Mouse (Mus musculus) kidney, adult 8-10 months (tissue): ENCODE data around the gene Tgm4.

Experiments
- DNase-seq, 2 experiments: peaks; one replicate each; pipeline ENCODE4 v3.0.0; 2022

Tgm4 gene

DNA sequence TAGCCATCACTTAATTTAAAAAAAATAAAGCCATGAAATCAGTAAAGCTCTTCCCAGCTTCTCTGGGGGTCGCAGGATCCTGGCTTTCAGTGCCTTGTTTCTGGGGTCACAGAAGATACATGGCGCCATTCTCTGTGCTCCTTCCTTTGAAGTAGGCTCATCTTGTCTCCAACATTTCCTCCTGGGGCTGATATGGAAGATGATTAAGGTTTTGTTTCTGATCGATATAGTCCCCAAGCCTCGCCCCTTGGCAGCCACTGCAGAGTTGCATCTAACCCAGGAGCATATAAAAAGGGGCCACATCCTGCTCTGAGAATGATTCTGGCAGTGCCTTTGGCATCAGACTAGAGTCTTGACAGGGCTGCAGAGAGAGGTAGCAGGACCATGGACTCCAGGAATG lies at the start of gene Tgm4:
Gene Tgm4, plus strand, starts transcription at position 301 of the 400 bp plus-strand sequence.
- DNase-seq, result no peak

DNA sequence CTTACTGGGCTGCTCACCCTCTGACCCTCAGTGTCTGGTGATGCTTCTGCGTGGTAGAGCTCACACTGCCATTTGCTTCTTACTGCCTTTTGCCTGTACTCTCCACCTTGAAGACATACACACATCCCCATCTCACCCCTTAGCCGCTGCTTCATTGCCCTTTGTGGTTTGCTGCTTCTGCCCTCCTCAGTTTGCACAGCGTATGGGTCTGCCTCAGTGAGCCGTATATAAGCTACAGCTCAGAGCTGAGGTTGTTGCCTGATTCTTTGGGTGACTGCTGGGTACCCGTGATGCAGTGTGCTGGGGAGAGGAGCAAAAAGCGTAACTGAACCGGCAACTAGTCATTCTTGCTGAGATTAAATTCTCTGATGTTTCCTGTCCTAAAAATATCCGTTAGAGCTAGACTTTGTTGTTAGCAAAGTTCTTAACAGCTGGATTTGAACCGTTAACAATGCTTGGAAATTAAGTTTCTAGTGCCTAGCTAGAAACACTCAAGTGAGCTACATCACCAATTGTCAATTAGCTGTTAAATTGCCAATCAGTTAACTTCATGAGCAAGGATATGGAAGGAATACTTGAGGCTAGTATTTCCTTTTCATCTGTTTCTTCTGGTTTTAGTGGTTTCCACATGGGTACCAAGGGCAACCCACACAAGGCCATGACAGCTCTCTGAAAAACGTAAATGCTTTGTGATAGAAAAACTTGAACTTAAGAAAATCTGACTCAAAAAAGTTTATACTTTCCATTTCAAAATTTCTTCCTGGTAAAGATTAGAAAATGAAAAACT lies 35.9 kb upstream of the Tgm4 start:
- DNase-seq, result no peak

DNA sequence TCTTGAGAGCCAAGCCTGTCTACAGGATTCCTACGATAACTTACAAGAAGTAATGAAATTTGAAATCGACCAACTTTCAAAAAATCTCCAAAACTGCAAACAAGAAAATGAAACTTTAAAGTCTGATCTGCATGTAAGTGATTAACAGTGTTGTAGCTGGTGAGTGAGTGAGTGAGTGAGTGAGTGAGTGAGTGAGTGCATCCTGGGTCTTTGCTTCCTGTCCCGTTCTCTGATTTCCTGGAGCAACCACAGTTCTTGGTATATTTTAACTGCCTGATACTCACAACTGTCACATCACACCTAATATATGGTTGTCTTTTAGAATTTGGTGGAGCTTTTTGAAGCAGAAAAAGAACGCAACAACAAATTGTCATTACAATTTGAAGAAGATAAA lies 35.3 kb upstream of the Tgm4 start:
- no peak for DNase-seq

DNA sequence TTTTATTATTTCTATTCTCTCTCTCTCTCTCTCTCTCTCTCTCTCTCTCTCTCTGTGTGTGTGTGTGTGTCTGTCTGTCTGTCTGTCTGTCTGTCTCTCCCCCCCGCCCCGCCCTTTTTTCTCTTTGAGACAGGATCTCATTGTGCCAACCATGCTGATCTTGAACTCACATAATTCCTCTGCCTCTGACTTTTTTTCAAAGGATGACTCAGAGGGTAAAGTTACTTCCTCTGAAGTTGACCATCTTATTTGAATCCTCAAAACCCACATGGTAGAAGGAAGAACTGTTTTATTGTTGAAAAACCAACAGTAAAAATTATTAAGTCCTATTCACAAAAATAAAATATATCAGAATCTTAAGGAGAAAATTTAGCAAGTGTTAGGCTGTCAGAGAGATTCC lies 29.8 kb upstream of the Tgm4 start:
- no peak for DNase-seq

DNA sequence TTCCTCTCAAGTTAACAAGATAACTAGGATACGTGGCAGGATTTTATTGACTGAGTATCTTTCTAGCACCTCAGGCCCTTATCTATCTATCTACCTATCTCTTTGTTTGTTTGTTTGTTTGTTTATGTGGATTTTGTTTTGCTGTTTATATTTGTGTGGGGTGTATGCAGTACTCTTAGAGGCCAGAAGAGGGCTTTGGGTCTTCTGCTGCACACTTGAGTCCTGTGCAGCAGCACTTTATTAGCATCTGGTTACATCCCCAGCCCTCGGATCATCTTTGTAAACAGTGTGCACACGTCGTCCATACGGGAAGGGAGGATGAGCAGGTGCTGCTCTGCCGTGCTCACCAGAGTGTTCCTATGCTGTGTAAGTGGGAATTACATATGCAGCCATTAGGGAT lies 28.5 kb upstream of the Tgm4 start:
- no peak for DNase-seq

DNA sequence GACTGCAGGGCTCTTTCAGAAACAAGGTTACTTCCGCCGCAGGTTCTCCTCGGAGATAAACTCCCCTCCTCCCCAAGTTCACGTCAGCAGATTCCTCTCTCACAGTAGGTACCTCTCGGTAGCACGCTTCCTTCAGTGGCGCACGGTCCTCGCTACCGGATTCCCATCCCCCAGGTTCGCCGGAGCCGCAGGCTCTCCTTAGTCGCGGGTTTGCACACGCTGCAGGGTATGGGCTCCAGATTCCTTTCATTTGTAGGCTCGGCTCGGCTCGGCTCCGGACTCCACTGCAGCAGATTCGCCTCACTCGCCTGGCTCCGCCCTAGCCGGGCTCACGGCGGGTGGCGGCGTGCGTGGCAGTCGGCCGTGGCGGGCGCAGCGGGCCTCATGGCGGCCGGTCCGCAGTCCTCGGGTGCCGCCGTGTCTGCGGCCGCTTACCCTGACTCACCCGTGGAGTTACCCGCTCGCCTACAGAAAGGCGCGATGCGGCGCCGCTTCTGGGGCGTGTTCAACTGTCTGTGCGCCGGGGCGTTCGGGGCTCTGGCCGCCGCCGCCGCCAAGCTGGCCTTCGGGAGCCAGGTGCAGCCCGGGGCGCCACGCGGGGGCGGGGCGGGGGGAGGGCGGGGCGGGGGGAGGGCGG lies 13.4 kb upstream of the Tgm4 start, which contains the start of gene Tmem42:
Gene Tmem42, plus strand, starts transcription at position 332 of the 637 bp plus-strand sequence.
- DNase-seq, result peak; percentile 85 to 87

DNA sequence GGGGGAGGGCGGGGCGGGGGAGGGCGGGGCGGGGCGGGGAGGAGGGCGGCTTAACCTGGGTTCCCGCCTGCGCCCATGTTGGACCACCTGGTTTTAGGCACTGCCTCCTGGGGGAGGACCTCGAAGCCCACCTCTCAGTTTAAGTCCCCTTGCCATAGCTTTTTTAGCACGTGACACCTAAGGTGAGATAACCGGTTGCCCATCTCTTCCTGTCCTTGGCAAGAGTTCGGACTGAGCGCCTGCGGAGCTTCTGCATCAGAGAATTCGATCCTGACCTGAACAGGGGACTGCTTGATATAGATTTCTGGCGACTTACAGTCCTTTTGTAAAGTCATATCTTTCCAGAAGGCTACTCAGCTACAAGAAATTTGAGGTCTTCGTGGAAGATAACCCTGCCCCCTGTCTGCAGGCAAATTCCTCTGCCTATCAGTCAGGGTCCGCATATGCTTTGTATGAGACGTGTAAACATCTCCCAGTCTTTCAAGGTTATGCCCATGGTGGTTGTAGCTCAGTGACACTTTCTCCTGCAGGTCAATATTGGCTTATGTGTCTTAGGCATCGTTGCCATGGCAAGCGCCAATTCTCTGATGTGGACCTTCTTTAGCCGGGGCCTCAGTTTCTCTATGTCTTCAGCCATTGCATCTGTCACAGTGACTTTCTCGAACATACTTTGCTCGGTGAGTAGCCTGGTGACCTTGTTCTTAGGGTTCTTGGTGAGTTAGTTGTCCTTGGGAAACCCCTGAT lies 12.7 kb upstream of the Tgm4 start:
- DNase-seq, result peak in 1 of 2 experiments; percentile 36

DNA sequence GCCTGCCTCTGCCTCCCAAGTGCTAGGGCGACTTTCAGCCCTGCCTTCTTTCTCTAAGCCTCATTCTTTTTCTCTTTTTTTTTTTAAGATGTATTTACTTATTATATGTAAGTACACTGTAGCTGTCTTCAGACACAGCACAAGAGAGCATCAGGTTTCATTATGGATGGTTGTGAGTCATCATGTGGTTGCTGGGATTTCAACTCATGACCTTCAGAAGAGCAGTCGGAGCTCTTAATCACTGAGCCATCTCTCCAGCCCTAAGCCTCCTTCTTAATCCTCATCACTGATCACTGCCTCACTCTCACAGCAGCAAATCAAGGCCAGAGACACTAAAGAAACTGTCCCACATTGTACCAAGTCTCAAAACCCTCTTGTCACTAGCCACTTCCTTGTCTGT lies 10.3 kb upstream of the Tgm4 start:
- DNase-seq, result no peak

DNA sequence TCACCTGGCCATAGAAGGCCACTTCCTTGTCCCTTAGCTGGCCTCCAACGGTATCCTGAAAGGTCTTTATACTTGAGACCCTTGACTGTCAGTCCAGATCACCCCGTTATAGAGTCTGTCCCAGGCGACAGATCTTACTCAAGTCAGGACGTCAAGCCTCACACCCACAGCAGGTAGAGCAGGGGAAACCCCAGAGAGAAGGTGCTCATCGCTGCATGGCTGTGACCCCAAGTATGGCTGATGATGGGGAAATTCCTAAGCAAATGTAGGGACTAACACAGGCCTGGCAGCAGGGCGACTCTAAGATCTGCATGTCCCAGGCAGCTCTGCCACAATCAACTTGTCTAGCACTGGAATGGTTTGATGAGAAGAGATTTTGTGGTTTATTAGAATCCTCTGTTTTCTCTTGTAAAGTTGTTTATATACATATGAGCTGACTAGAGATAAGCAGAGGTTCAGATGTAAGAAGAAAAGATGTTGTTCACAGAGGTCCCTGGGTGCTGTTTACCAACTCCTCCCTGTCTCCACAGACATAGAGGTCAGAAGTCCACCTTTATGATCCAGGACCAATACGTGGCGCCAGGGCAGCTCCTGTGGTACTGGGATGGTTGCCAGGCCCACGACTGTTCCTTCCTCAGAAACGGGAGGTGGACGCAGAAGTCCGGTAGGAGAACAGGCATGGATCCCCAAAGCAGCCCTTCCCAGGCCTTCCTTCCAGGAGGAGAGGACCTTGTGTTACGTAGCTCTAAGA lies 2.9 kb upstream of the Tgm4 start:
- no peak for DNase-seq

DNA sequence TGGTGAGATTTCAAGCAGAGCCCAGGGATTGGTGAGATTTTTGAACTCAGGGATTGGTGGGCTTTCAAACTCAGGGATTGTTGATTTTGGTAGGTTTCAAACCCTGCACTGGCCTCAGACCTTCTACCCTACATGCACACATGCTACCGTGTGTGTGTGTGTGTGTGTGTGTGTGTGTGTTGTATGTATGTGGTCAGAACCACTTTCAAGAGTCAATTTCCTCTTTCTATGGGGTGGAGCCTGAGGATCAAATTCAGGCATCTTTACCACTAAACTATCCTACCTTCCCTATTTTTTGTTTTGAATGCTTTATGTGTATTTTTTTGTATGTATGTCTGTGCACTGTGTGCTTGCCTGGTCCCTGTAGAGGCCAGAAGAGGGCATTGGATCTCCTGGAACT lies 13.1 kb downstream of the Tgm4 start:
- DNase-seq, result no peak

DNA sequence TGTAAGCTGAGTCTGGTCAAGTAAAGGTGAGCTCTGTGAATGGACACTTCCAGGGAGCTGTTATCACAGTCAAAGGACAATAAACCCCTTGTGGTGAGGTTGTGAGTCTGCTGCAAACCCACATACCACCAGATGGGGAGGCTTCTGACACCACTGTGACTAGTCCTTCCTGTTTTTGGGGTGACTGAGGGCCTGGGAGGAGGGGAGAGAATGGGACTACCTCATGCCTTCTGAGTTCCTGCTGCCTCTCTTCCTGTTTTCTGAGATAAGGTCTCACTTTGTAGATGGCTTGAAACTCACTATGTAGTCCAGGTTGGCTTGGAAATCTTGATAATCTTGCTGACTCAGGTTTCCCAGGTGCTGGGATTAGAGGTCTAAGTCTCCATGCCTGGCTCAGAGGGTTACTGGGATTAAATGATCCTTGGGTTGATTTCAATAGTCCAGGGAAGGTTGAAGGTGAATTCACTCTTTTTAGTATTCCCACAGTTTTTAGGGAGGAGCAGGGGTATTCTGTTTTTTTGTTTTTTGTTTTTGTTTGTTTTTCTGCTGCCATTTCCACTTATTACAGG lies 24.3 kb downstream of the Tgm4 start:
- no peak for DNase-seq

DNA sequence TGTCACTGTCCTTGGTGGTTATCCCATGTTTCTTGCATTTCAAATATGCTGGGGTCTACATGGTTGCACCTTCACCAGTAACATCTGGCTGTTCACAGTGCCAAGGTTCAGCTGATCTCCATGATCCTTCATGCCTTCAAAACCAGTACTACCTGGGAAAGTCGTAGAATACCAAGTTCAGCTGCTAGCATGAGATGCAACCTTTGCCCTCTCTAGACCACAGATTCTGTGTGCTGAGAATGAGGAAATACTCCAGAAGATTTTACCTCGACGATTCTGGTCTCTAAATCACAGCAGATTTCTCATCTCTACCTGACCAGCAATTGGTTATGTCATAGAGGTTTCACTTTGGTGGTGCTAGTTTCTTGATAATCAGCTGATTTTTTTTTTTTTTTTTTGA lies 25.6 kb downstream of the Tgm4 start:
- DNase-seq, result no peak

DNA sequence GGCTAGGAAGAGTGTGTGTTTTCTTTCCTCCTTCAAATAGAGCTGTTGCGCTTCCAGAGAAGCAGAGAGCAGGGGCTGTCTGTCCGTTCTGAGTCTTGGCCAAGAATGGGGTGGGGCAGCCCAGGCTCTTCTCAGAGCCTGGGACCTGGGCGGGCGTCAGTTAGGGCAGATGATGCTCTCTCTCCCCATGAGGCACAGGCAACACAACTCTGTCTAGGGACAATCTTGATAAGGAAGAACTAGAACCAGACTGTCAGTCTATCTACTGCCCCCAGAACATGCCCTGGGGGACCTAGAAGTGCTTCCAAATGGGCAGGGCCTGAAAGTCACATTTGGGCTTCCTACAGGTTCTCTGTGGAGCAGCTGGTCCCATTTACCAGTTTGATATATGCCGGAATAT lies 44.6 kb downstream of the Tgm4 start:
- DNase-seq, result no peak

DNA sequence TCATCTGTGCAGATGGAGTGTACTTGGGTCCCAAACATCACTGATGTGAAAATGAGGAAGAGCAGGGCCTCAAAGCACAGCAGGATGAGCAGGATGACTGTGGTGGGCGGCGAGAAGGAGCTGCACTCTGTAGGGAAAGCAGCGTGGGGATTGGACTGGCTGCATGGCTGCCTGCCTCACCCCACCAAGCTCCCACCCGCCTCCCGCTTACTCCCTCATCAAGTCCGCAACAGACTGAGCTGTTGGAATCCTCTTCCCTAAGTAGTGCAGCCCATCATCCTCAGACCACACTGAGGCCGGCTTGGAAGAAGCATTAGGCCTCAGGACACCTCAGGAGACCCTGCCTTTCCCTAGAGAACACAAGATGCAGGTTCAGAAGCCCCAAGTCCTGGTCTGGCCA lies 45.8 kb downstream of the Tgm4 start:
- no peak for DNase-seq

DNA sequence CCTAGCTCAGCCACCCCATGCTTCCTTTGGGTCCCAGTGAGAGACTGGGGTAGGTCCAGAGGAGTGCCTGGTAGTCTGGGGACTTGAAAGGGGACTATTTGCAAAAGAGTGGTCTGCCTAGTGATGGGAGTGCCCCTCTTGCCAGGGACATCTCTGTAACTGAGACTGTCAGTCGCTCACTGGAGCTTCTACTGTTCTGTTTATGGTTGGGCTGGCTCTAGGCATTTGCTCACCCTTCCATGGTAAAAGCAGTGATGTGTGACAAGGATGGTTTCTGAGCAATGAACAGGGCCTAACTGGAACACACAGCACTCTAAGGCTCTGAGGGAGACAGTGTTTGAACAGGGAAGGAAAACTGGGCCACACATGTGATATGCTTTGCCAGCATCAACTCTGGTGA lies 46.3 kb downstream of the Tgm4 start:
- DNase-seq, result no peak

DNA sequence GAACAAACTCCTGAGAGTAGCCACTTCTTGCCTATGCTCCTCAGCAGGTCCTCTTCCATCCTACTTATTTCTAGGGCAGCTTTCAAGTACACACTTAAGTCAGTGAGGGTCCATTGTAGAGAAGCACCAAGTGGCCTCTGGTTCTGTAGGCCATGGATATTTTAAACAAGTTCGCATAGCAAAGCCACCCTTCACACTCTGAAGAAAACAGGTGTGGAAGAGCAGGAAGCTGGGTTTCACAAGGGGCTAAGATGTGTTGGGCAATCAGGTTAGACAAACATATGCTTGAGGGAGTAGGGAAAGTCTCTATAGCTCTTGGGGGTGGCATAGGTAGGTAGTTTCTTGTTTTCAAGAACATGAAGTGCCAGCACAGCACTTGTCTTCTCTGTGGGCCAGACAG lies 50.8 kb downstream of the Tgm4 start:
- no peak for DNase-seq

DNA sequence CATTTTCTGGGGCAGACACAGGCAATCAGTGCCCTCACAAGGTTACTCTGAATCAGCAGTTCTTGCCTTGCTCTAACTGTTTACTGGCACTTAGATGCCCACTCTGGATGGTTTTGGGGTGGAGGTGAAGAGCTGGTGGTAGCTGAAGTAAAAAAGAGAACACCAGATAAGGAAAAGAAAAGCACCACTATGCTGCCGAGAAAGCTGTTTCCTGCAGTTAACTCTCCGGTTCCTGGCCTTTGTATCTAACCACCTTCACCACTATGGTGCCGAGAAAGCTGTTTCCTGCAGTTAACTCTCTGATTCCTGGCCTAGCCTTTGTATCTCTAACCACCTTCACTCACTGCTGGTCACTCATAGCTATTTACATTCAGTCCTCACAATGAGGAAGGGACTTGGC lies 53.0 kb downstream of the Tgm4 start:
- no peak for DNase-seq

DNA sequence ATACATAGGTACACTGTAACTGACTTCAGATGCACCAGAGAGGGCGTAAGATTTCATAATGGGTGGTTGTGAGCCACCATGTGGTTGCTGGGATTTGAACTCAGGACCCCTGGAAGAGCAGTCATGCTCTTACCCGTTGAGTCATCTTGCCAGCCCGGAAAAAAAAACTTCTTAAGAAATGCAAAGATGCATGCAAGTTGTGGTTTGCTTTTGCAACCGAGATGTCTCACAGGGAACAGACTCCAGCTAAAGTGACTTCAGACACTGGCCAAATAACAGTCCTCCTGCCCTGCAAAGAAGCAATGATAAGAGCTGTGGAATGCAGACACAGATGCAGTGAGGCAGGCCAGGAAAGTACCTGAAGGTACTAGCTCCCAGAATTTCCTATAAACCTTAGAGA lies 56.3 kb downstream of the Tgm4 start:
- DNase-seq, result no peak

DNA sequence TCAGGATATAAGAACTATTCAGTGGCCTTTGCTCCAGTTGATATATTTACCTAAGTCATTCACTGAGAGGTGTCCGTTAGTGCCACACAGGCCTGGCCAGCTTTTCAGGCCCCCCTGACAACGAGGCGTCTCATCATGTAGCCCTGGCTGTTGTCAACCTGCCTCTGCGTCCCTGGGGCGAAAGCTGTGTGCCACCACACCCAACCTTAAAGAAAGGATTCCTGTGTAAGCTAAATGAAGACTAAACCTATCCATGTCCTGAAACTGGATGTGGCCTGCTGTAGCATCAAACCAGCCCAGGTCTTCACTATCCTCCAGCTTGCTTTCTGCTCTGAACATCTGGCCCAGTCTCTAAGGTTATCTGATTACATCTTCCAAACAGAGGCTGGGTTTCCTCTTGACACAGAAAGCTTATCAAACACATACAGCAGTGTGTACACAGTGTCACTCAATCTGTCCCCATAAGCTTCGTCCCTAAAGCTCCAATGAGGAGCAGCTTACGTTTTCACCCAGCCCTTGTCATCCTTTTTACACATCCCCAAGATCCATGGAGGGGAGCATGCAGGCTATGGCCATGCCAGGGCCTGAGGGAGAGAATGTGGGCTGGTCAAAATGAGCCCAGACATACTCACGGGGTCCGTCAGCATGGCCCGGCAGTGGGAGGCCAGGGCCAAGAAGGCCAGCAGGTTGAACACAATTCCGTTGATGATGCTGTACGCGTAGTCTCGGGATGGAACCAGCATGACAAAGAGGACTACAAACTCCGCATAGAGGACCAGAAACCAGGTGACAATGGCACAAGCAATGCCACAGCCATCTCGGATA lies 65.3 kb downstream of the Tgm4 start:
- no peak for DNase-seq

DNA sequence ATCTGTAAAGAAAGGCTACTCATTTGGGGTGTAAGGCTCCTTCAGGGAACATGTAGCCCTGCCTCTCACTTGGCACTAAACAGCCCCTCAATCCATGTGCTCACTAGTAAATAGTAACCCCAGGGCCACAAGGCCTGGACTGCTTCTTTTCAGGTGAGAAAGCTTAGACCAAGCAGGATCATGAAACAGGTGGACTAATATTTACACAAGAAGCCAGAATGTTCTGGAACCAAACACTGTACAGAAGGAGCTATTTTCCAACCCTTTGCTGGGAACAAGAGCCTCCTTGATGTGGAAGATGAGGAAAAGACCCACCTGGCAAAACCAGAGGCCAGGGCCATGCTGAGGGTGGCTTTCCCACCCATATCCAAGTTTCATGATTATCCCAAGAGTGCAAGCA lies 68.9 kb downstream of the Tgm4 start:
- no peak for DNase-seq

DNA sequence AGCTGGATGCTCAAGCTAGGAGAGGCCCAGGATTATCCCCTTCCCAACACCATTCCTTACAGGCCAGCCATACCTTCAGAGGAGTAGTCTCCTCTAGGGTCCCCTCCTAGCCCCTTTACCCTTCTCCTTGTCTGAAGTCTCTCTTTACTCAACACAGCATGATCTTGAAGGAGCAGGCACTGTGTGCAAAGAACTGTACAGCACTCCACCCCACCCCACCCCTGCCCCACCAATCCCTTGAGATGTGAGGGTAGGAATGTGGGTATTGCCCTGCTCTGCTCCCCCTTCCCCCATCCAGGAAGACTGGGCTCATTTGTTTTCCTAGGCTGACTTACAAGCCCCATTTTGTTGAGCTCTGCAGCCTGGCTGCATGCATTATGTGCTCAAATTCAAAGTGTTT lies 69.8 kb downstream of the Tgm4 start:
- DNase-seq, result no peak

DNA sequence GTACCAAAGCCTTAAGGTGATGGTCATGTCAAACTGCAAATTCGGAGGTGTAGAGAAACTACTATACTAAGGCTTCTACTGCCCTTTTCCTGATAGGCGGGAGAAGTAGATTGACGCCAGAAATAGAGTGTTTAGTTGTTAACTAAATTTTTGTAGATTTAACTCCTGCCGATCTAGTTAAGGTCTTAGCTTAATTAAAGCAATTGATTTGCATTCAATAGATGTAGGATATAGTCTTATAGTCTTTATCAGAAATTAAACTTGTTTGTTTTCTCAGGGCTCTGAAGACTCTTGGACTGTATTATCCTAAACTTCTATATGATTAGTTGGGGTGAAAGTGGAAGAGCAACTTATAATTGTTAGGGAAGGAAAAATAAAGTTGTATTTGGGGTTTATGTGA lies 72.7 kb downstream of the Tgm4 start:
- DNase-seq, result no peak
